Mouse (Mus musculus): ENCODE measurements at regions not wholly inside any gene's neighbourhood (a gene's known extent, or its start where the extent isn't known, plus 50 kb on each side); places are given as distances from the start of the nearest gene placed in this dataset.
"Not testable (repeated sequence)": the region's sequence is repeated elsewhere in the genome, so short reads cannot be mapped to it uniquely, and the experiment has no call there.

DNA sequence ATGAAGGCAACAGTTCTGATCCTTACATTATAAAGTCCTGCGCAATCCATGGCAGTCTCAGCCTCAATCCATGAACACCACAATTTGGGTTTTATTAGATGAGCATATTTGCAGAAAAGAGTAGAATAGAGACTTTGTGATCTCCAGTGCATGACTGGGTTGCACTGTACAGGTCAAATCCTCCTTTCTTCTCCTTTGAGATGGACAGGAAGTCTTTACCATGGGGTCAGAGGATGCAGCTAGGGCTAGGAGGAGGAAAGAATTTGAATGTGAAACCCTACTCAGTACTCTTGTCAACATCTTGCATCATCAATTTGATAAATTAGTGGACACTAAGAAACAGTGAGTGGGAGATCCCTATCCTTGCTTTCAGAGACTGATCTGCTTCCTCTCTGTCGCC is 965.3 kb upstream of the Robo1 start:
- no peak for DNase-seq

DNA sequence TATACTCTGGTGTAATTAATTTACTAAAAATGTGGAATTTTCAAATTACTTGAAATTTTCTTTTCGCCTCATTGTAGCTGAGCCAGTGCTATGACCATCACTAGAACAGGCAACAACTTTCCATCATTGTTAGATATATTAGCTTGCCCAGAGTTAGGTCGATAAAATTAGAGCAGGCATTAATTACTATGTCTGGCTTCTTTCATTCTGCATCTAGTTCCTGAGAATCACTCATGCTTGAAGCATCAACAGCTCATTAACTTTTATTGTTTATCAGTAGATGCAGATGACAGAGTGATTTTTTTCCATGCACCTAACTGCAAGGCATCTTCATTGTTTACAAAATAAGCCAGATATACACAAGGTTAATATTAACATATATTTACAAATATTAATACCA is 963.5 kb upstream of the Robo1 start:
- DNase-seq: peak; percentile 65

- peak; percentile 15 for DNase-seq
Measured at GRCm38 (mm10) chr16:71391872-71392271, 916.2 kb upstream of the Robo1 start.

DNA sequence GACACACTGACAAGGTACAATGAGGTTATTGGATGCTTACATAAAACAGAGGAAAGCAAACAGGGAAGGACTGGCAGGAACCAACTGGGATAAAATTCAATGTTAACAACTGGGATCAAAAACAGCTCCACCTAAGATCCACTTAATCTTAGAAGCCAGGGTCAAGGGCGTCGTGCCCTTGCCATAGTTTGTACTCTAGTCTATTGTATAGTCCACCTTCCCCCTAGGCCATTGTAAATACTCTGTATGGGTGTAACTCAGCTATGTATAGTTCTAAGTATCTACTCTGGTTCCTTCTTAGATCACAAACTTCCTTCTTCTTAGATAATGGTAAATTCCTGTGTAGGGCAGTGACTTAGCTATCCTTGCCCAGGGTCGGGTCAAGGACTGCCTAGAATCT is 873.3 kb upstream of the Robo1 start:
- not testable (repeated sequence) for DNase-seq
